8 mouse cellular contexts compared by ENCODE assay signal in the genomic region with DNA sequence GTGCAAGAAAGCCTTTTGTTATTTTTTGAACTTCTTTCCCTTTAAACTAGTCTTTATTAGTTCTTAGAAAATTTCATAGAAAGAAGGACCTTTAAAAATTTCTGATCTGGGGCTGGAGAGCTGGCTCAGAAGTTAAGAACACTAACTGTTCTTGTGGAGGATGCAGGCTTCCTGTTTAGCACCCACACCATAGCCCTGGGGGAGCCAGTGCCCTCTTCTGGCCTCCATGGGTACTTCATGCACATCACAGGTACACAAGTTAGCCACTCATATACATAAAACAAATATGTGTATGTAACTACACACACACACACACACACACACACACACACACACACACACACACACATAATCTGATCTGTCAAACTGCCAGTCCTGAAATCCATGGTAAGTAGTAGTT. TPM values are rescaled to one million over a fixed set of nuclear protein-coding genes. Genes with fewer than 3 reads are reported as not detected.
DNase-seq lines count a peak whose midpoint lies in the region; ATAC-seq and TF ChIP-seq lines count a peak whose summit lies in the region.
"Had no signal": no experiment of that assay in that cellular context is flagged by ENCODE, and none has a peak within 500 bp of the region (broad histone marks: within the 10 kb centered on the region; RNA-seq: fewer than 3 reads in every experiment).

No protein-coding gene starts in this region.

- H3K4me3 ChIP-seq in left cerebral cortex, adult 2 months = no peak overlapping the region
- no peak overlapping the region for H3K4me3 ChIP-seq in G1E (ENCODE audit: low read depth, low read length)
- H3K4me3 ChIP-seq in heart, postnatal 0 days (ENCODE audit: low read depth, low read length) = no peak overlapping the region

- no peaks in the 10 kb centered on the region for H3K4me1 ChIP-seq in G1E (ENCODE audit: insufficient read depth, low read depth, low read length)
- H3K4me1 ChIP-seq in heart, postnatal 0 days (ENCODE audit: control insufficient read depth, insufficient read depth) = no peaks in the 10 kb centered on the region

- TF ChIP-seq CTCF in left cerebral cortex, adult 2 months (IDR thresholded peaks at IDR 0.05) = peak; percentile 55
- peak; percentile 76 for TF ChIP-seq CTCF in G1E (IDR thresholded peaks at IDR 0.05; ENCODE audit: low read depth, low read length)
- TF ChIP-seq CTCF in heart, postnatal 0 days (IDR thresholded peaks at IDR 0.05; ENCODE audit: low read depth) = peak; percentile 61

- no peak for DNase-seq in left cerebral cortex, adult 2 months (ENCODE audit: extremely low spot score in 1 of 2, low spot score in 2 of 2)
- no peak for DNase-seq in left cerebral cortex, postnatal 36 days (ENCODE audit: low spot score in 2 of 2)
- DNase-seq in G1E (ENCODE audit: low spot score) = no peak
- peak; percentile 49 for DNase-seq in adrenal gland, postnatal 25 days
- no peak for DNase-seq in heart, postnatal 0 days (ENCODE audit: low spot score)
- DNase-seq in lung, postnatal 14 days = peak; percentile 50
- peak; percentile 80 for DNase-seq in thymus, postnatal 25 days

- no peak overlapping the region for H3K27ac ChIP-seq in left cerebral cortex, adult 2 months
- no peak overlapping the region for H3K27ac ChIP-seq in heart, postnatal 0 days (ENCODE audit: low read depth)

- H3K36me3 ChIP-seq in G1E (replicated peaks) = peaks cover 24% of the 10 kb centered on the region
- peaks cover 15% of the 10 kb centered on the region for H3K36me3 ChIP-seq in heart, postnatal 0 days (replicated peaks; ENCODE audit: control insufficient read depth, insufficient read depth, low read length)

- H3K27me3 ChIP-seq in G1E (ENCODE audit: insufficient read depth, low read length) = no peaks in the 10 kb centered on the region; the same call in 1 of the 2 replicates
- no peaks in the 10 kb centered on the region for H3K27me3 ChIP-seq in heart, postnatal 0 days (ENCODE audit: control insufficient read depth, insufficient read depth, low read length)

- no peak for TF ChIP-seq EP300 in heart, postnatal 0 days (IDR thresholded peaks at IDR 0.05; ENCODE audit: low read depth)

- no peak overlapping the region for H3K9ac ChIP-seq in heart, postnatal 0 days (replicated peaks; ENCODE audit: low read depth, low read length)

- H3K4me2 ChIP-seq in heart, postnatal 0 days (ENCODE audit: low read depth, low read length) = no peak overlapping the region

- ATAC-seq in G1E (ENCODE audit: extremely low read depth, insufficient number of reproducible peaks, low FRiP score, poor library complexity, severe bottlenecking) = peak; percentile 52; the same call in 1 of the 2 replicates
- ATAC-seq in heart, postnatal 0 days (ENCODE audit: insufficient read depth, low read depth) = no peak; the same call in 1 of the 2 replicates

- no peaks in the 10 kb centered on the region for H3K9me3 ChIP-seq in G1E (replicated peaks)
- H3K9me3 ChIP-seq in heart, postnatal 0 days (replicated peaks; ENCODE audit: control insufficient read depth, low read length) = no peaks in the 10 kb centered on the region

- intact Hi-C loops in left cerebral cortex, adult 2 months (cut with DNase I) = no loop called here
- intact Hi-C loops in left cerebral cortex, postnatal 36 days (cut with DNase I) = no loop called here

RNA-seq across cellular contexts. Expression of gene Syt16, which starts 7.9 kb away (rescaled TPM):
- 10 to 100 TPM; 78.1 to 82.7 TPM for total RNA-seq in left cerebral cortex, adult 2 months (2021)
- total RNA-seq in left cerebral cortex, postnatal 36 days (2021) = 100 to 1,000 TPM in 1 of 2 experiments, 10 to 100 TPM in 1; 82.4 to 104 TPM
- total RNA-seq in G1E (2014; fragmentation: Nextera tagmentation) = not detected in 2 replicates
- 0.06 and 0.11 TPM in 2 replicates for total RNA-seq in G1E (2017)
- polyA plus RNA-seq in G1E (2012) = not detected in 2 replicates
- 1.3 and 1.6 TPM in 2 replicates for total RNA-seq in adrenal gland, postnatal 25 days (2021)
- total RNA-seq in heart, postnatal 0 days (2014; rRNA removed; ENCODE audit: low replicate concordance) = 0.80 TPM in 1 of 2 replicates, not detected in the other
- polyA plus RNA-seq in heart, postnatal 0 days (2015; fragmentation: Nextera tagmentation; extraction: Ambion mirVana) = 0.04 TPM in 1 of 2 replicates, not detected in the other
- total RNA-seq: gastrocnemius, postnatal 4 days had no signal

RNA-seq across cellular contexts. Expression of gene Snapc1, which starts 25.3 kb away (rescaled TPM):
- total RNA-seq in left cerebral cortex, adult 2 months (2021) = 10 to 100 TPM; 45.4 to 51.6 TPM
- total RNA-seq in left cerebral cortex, postnatal 36 days (2021) = 10 to 100 TPM; 41.1 to 50.4 TPM
- 14.3 and 14.9 TPM in 2 replicates for total RNA-seq in G1E (2014; fragmentation: Nextera tagmentation)
- 12.3 and 12.8 TPM in 2 replicates for total RNA-seq in G1E (2017)
- polyA plus RNA-seq in G1E (2012) = 7.1 and 12.3 TPM in 2 replicates
- 13.1 and 24.1 TPM in 2 replicates for total RNA-seq in adrenal gland, postnatal 25 days (2021)
- total RNA-seq in heart, postnatal 0 days (2014; rRNA removed; ENCODE audit: low replicate concordance) = 2.1 and 4.1 TPM in 2 replicates
- 8.5 and 10.3 TPM in 2 replicates for polyA plus RNA-seq in heart, postnatal 0 days (2015; fragmentation: Nextera tagmentation; extraction: Ambion mirVana)

RNA-seq across cellular contexts. Expression of gene Gm49321, which starts 52.1 kb away (rescaled TPM):
- 10 to 100 TPM; 11.8 to 15.7 TPM for total RNA-seq in left cerebral cortex, adult 2 months (2021)
- total RNA-seq in left cerebral cortex, postnatal 36 days (2021) = 10 to 100 TPM; 10.5 to 13.3 TPM
- total RNA-seq in G1E (2014; fragmentation: Nextera tagmentation) (6.7 and 9.5 TPM in 2 replicates), G1E (2017) (not detected in 2 replicates)
- not detected in 2 replicates for polyA plus RNA-seq in G1E (2012)
- total RNA-seq in adrenal gland, postnatal 25 days (2021) = 5.8 and 11.0 TPM in 2 replicates
- total RNA-seq in heart, postnatal 0 days (2014; rRNA removed; ENCODE audit: low replicate concordance) = not detected in 2 replicates
- 5.0 and 5.2 TPM in 2 replicates for polyA plus RNA-seq in heart, postnatal 0 days (2015; fragmentation: Nextera tagmentation; extraction: Ambion mirVana)

Comparison
In these comparisons a context has a peak if more than half of its experiments do, and no peak if none do; other contexts are left out.
1. DNase-seq: peak in adrenal gland, postnatal 25 days (single experiment), lung, postnatal 14 days (single experiment) and thymus, postnatal 25 days (single experiment); none in left cerebral cortex, adult 2 months (0 of 2), left cerebral cortex, postnatal 36 days (0 of 2), G1E (single experiment) and heart, postnatal 0 days (single experiment).
2. RNA of gene Syt16, which starts 7.9 kb away (total RNA-seq): 82.4 to 104 TPM in left cerebral cortex, postnatal 36 days and 78.1 to 82.7 TPM in left cerebral cortex, adult 2 months; 1.3 to 1.6 TPM in adrenal gland, postnatal 25 days, 0.80 TPM in heart, postnatal 0 days and 0.06 to 0.11 TPM in G1E; every median in the first group is over 10 times any median in the second.
3. Peak in every context shown above with its lines, with median percentiles within 50 percentile points of each other: CTCF ChIP-seq.